Mouse (Mus musculus): ENCODE data around the gene Stra6. TPM values are rescaled to one million over a fixed set of nuclear protein-coding genes. Genes with fewer than 3 reads are reported as not detected.

The Stra6 gene
- polyA plus RNA-seq, 1 experiment from 2014 or later = 4.3 TPM

GRCm38 (mm10) chr9:58067546-58067945, 4.0 kb downstream of the Stra6 start:
- no peaks in the 10 kb centered on the region for H3K27me3 ChIP-seq (ENCODE audit: control insufficient read depth, insufficient read depth, low read length)
- no peak for ATAC-seq (ENCODE audit: insufficient number of reproducible peaks, insufficient read depth, low FRiP score, low read depth)
- no peak overlapping the region for H3K4me2 ChIP-seq (replicated peaks; ENCODE audit: low read depth, low read length)

DNA sequence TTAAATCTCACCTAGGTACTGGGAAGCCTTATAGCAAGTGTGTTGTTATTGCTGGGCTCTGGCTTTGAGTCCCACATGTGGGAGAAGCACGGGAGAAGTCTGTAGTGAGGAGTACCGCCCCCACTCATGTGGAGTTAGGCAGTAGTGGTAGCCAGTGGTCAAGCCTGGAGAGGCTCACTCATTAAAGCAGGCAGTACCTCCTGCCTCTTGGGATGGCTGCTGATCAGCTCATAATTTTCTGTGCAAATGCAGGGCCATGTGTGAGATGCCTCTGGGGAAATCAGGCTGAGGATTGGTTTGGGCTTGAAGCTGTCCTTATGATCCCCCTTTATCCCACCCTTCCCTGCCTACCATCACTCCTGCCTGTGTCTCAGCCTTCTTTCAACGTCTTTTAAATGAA, 11.0 kb downstream of the Stra6 start:
- ATAC-seq (ENCODE audit: insufficient number of reproducible peaks, insufficient read depth, low FRiP score, low read depth) = no peak
- Histone ChIP-seq H3K9me3 (ENCODE audit: control insufficient read depth, low read depth, low read length) (no peaks in the 10 kb centered on the region), H3K27ac (ENCODE audit: low read length) (no peak overlapping the region), H3K4me3 (ENCODE audit: low read depth, low read length) (no peak overlapping the region), H3K36me3 (ENCODE audit: control insufficient read depth, insufficient read depth, low read length) (no peaks in the 10 kb centered on the region), H3K27me3 (ENCODE audit: control insufficient read depth, insufficient read depth, low read length) (no peaks in the 10 kb centered on the region), H3K4me2 (replicated peaks; ENCODE audit: low read depth, low read length) (no peak overlapping the region), H3K4me1 (ENCODE audit: control insufficient read depth, insufficient read depth, low read length) (no peaks in the 10 kb centered on the region), H3K9ac (replicated peaks; ENCODE audit: low read depth, low read length) (no peak overlapping the region)
- WGBS = 57% methylated on average over 3 of the region's 3 CpGs

More at GRCm38 (mm10) chr9:58067546-58067945, 4.0 kb downstream of the Stra6 start:
- WGBS = 84% methylated on average over 3 of the region's 3 CpGs
- Histone ChIP-seq H3K9ac (replicated peaks; ENCODE audit: low read depth, low read length) (no peak overlapping the region), H3K27ac (ENCODE audit: low read length) (no peak overlapping the region), H3K4me1 (ENCODE audit: control insufficient read depth, insufficient read depth, low read length) (0 out of 2 replicates have a peak, but pooled peaks cover 4% of the 10 kb centered on the region), H3K9me3 (ENCODE audit: control insufficient read depth, low read depth, low read length) (no peaks in the 10 kb centered on the region), H3K4me3 (ENCODE audit: low read depth, low read length) (no peak overlapping the region), H3K36me3 (ENCODE audit: control insufficient read depth, insufficient read depth, low read length) (no peaks in the 10 kb centered on the region)

DNA sequence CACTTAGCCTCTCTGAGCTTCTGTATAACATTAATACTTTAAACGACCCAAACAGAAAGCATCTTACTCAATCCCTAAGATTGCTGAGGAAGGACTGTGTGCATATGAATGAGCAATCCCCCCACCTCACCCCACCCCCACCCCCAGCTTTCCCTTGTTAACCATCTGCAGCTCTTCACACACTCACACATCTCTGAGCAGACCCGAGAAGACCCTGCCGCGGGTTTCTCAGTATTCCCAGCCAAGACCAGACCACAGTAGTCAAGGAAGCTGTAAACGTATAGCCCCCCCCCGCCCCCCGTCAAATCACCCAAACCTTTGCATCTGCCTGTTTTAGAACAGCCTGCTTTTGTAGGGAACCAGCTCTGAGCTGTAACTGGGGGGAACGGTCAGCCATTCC, 21.0 kb downstream of the Stra6 start:
- Histone ChIP-seq H3K27me3 (ENCODE audit: control insufficient read depth, insufficient read depth, low read length) (no peaks in the 10 kb centered on the region), H3K27ac (ENCODE audit: low read length) (no peak overlapping the region), H3K4me2 (replicated peaks; ENCODE audit: low read depth, low read length) (no peak overlapping the region), H3K4me1 (ENCODE audit: control insufficient read depth, insufficient read depth, low read length) (peaks cover 19% of the 10 kb centered on the region), H3K9ac (replicated peaks; ENCODE audit: low read depth, low read length) (no peak overlapping the region), H3K4me3 (ENCODE audit: low read depth, low read length) (no peak overlapping the region), H3K36me3 (ENCODE audit: control insufficient read depth, insufficient read depth, low read length) (no peaks in the 10 kb centered on the region), H3K9me3 (ENCODE audit: control insufficient read depth, low read depth, low read length) (no peaks in the 10 kb centered on the region)
- WGBS = 18% methylated on average over 8 of the region's 8 CpGs
- no peak for ATAC-seq (ENCODE audit: insufficient number of reproducible peaks, insufficient read depth, low FRiP score, low read depth)

- H3K27me3 ChIP-seq (ENCODE audit: control insufficient read depth, insufficient read depth, low read length) = no peaks in the 10 kb centered on the region
- no peaks in the 10 kb centered on the region for H3K9me3 ChIP-seq (ENCODE audit: control insufficient read depth, low read depth, low read length)
- no peaks in the 10 kb centered on the region for H3K36me3 ChIP-seq (ENCODE audit: control insufficient read depth, insufficient read depth, low read length)
- ATAC-seq (ENCODE audit: insufficient number of reproducible peaks, insufficient read depth, low FRiP score, low read depth) = no peak
- no peak overlapping the region for H3K27ac ChIP-seq (ENCODE audit: low read length)
- 19% methylated on average over 2 of the region's 2 CpGs for WGBS
- no peak overlapping the region for H3K4me2 ChIP-seq (replicated peaks; ENCODE audit: low read depth, low read length)
- no peak overlapping the region for H3K9ac ChIP-seq (replicated peaks; ENCODE audit: low read depth, low read length)
- no peak overlapping the region for H3K4me3 ChIP-seq (ENCODE audit: low read depth, low read length)
- peaks cover 19% of the 10 kb centered on the region for H3K4me1 ChIP-seq (ENCODE audit: control insufficient read depth, insufficient read depth, low read length)
These were observed 21.5 kb downstream of the Stra6 start for GRCm38 (mm10) chr9:58085074-58085473.

DNA sequence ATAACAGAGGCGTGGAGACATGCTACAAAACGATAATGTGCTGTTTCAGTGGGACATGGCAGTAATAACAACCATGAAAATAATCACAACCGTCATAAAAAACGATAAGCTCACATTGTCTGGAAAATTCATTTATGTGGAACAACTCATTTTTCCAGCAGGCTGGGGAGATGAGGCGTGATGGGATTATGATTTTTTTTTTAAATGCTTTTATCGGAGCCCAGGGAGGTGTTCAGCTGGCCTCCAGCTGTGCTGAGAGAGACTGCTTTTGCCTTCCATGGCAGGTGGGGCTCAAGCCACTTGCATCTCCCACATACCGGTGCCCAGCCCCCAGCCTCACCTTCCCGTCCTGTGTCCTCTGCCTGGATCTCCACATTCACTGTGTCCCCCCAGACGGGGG, 22.6 kb downstream of the Stra6 start:
- no peak overlapping the region for H3K4me3 ChIP-seq (ENCODE audit: low read depth, low read length)
- WGBS = 36% methylated on average over 9 of the region's 9 CpGs
- no peaks in the 10 kb centered on the region for H3K27me3 ChIP-seq (ENCODE audit: control insufficient read depth, insufficient read depth, low read length)
- H3K4me1 ChIP-seq (ENCODE audit: control insufficient read depth, insufficient read depth, low read length) = peaks cover 19% of the 10 kb centered on the region
- no peak overlapping the region for H3K4me2 ChIP-seq (replicated peaks; ENCODE audit: low read depth, low read length)
- no peak overlapping the region for H3K9ac ChIP-seq (replicated peaks; ENCODE audit: low read depth, low read length)
- H3K27ac ChIP-seq (ENCODE audit: low read length) = no peak overlapping the region
- no peaks in the 10 kb centered on the region for H3K9me3 ChIP-seq (ENCODE audit: control insufficient read depth, low read depth, low read length)
- H3K36me3 ChIP-seq (ENCODE audit: control insufficient read depth, insufficient read depth, low read length) = no peaks in the 10 kb centered on the region
- no peak for ATAC-seq (ENCODE audit: insufficient number of reproducible peaks, insufficient read depth, low FRiP score, low read depth)

GRCm38 (mm10) chr9:58086861-58087260, 23.3 kb downstream of the Stra6 start:
- Histone ChIP-seq H3K4me2 (replicated peaks; ENCODE audit: low read depth, low read length) (no peak overlapping the region), H3K4me3 (ENCODE audit: low read depth, low read length) (no peak overlapping the region), H3K36me3 (ENCODE audit: control insufficient read depth, insufficient read depth, low read length) (no peaks in the 10 kb centered on the region), H3K4me1 (ENCODE audit: control insufficient read depth, insufficient read depth, low read length) (peaks cover 20% of the 10 kb centered on the region), H3K9me3 (ENCODE audit: control insufficient read depth, low read depth, low read length) (no peaks in the 10 kb centered on the region), H3K27me3 (ENCODE audit: control insufficient read depth, insufficient read depth, low read length) (no peaks in the 10 kb centered on the region), H3K9ac (replicated peaks; ENCODE audit: low read depth, low read length) (no peak overlapping the region), H3K27ac (ENCODE audit: low read length) (no peak overlapping the region)
- 42% methylated on average over 7 of the region's 7 CpGs for WGBS
- ATAC-seq (ENCODE audit: insufficient number of reproducible peaks, insufficient read depth, low FRiP score, low read depth) = no peak

- H3K27me3 ChIP-seq (ENCODE audit: control insufficient read depth, insufficient read depth, low read length) = no peaks in the 10 kb centered on the region
- H3K9me3 ChIP-seq (ENCODE audit: control insufficient read depth, low read depth, low read length) = no peaks in the 10 kb centered on the region
- no peak overlapping the region for H3K27ac ChIP-seq (ENCODE audit: low read length)
- H3K36me3 ChIP-seq (ENCODE audit: control insufficient read depth, insufficient read depth, low read length) = no peaks in the 10 kb centered on the region
- H3K4me3 ChIP-seq (ENCODE audit: low read depth, low read length) = no peak overlapping the region
- no peak overlapping the region for H3K9ac ChIP-seq (replicated peaks; ENCODE audit: low read depth, low read length)
- no peak overlapping the region for H3K4me2 ChIP-seq (replicated peaks; ENCODE audit: low read depth, low read length)
- peaks cover 24% of the 10 kb centered on the region for H3K4me1 ChIP-seq (ENCODE audit: control insufficient read depth, insufficient read depth, low read length)
- ATAC-seq (ENCODE audit: insufficient number of reproducible peaks, insufficient read depth, low FRiP score, low read depth) = no peak
- WGBS = 69% methylated on average over 7 of the region's 7 CpGs
These were observed 23.9 kb downstream of the Stra6 start for GRCm38 (mm10) chr9:58087277-58087998.

GRCm38 (mm10) chr9:58091623-58092425, 28.2 kb downstream of the Stra6 start:
- no peaks in the 10 kb centered on the region for H3K9me3 ChIP-seq (ENCODE audit: control insufficient read depth, low read depth, low read length)
- no peak overlapping the region for H3K4me3 ChIP-seq (ENCODE audit: low read depth, low read length)
- no peak overlapping the region for H3K9ac ChIP-seq (replicated peaks; ENCODE audit: low read depth, low read length)
- no peaks in the 10 kb centered on the region for H3K27me3 ChIP-seq (ENCODE audit: control insufficient read depth, insufficient read depth, low read length)
- H3K4me1 ChIP-seq (ENCODE audit: control insufficient read depth, insufficient read depth, low read length) = peaks cover 12% of the 10 kb centered on the region
- no peak overlapping the region for H3K27ac ChIP-seq (ENCODE audit: low read length)
- H3K36me3 ChIP-seq (ENCODE audit: control insufficient read depth, insufficient read depth, low read length) = no peaks in the 10 kb centered on the region
- no peak overlapping the region for H3K4me2 ChIP-seq (replicated peaks; ENCODE audit: low read depth, low read length)
- no peak for ATAC-seq (ENCODE audit: insufficient number of reproducible peaks, insufficient read depth, low FRiP score, low read depth)
- WGBS = 31% methylated on average over 4 of the region's 4 CpGs
